Mouse (Mus musculus): ENCODE measurements around the gene Sec14l1.

DNA sequence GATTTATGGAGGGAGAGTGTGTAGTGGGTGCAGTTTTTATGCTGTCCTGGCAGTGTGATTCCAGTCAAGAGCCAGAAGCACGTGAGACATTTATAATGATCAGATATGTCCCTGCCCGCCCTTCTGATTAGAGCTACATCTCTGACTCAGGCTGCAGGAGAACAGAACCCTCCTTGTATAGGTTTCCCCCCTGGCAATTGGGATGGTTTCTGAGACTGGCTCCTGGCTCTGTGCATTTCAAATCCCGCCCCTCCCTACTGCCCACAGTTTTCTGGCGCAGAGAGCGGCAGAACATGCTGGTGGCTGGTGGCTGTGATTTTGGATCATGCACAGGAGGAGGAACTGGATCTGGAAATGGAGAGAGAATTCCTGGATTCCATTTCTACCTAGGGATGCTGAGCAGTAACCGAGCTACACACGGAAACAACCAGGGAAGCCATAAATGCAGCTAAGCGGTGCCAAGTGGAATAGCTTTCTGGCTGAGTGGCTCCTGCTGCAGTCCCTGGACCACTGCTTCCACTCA, 93.2 kb downstream of the Sec14l1 start:
- TF ChIP-seq CTCF (IDR thresholded peaks at IDR 0.05; ENCODE audit: low read depth, low read length): no peak
- no peak for TF ChIP-seq GATA1 (IDR thresholded peaks at IDR 0.05; ENCODE audit: borderline replicate concordance, low read length)
